Mouse (Mus musculus): Measurements from ENCODE around the gene Ctbp2. TPM values are rescaled to one million over a fixed set of nuclear protein-coding genes. Genes with fewer than 3 reads are reported as not detected.

Ctbp2 gene
- polyA plus RNA-seq, 1 experiment from 2014 or later: 72.6 TPM

DNA sequence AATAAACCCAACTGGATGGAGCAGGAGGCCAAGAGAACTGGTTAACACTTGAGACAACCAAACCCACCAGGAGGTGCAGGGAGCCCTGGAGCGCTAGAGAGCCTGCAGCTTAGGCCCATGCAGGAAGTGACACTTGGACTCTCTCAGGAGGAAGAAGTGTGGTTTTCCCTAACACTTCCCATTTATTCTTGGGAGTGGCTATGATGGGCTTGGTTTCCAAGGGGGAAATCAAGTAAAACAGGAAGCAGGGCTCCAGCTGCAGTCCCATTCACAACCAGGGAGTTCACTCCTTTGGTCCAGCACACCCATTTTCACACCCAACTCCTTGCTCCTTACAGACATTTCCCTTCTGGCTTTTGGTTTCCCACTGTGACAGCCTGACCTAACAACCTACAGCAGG, 45.2 kb downstream of the Ctbp2 start:
- no peak overlapping the region for H3K27ac ChIP-seq
- H3K4me2 ChIP-seq (replicated peaks): no peak overlapping the region
- H3K9ac ChIP-seq: no peak overlapping the region
- no peak overlapping the region for H3K4me3 ChIP-seq (replicated peaks; ENCODE audit: low read length)
- H3K9me3 ChIP-seq (ENCODE audit: control insufficient read depth, low read length): no peaks in the 10 kb centered on the region
- WGBS: 86% methylated on average over 1 of the region's 1 CpGs
- no peak for DNase-seq (ENCODE audit: low spot score)
- ATAC-seq (ENCODE audit: low FRiP score): no peak
- H3K36me3 ChIP-seq (replicated peaks; ENCODE audit: control insufficient read depth, insufficient read depth): peaks cover 13% of the 10 kb centered on the region
- peaks cover 36% of the 10 kb centered on the region for H3K4me1 ChIP-seq (replicated peaks; ENCODE audit: control insufficient read depth, insufficient read depth, low read length)
- no peaks in the 10 kb centered on the region for H3K27me3 ChIP-seq (ENCODE audit: control insufficient read depth, insufficient read depth, low read length)

DNA sequence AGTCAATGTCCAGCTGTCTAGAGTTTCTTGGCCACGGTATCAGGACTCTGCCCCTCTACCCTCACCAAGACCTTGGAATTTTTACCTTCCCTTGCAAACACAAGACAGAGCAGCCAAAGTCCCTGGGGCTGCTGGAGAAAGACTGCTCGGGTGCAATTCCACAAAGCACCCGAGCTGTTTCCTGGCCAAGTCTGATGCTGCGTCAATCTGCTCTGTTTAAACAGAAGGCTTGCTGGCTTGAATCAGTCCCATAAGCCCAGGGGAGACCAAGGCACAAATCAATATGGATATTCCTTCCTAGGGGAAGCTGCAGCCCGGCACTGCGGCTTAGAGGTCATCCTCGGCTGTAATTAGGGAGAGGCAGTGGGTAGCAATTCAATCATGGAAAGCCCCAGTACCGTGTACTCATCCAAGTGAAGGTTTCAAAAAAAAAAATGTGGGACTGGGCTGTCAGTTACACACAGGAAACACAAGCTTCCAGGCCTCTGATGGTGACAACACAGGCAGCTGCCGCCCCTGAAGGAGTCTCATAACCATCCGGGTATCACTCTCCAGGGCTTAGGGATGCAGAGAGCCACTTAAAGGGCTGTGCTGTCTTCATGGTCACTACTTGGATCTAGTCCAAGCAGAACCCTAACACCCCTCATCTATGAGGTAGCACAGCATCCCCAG, 49.6 kb downstream of the Ctbp2 start:
- peak overlapping the region; percentile 51 for H3K27ac ChIP-seq
- 21% methylated on average over 10 of the region's 10 CpGs for WGBS
- H3K36me3 ChIP-seq (replicated peaks; ENCODE audit: control insufficient read depth, insufficient read depth): peaks cover 15% of the 10 kb centered on the region; the same call in 1 of the 2 replicates
- H3K9me3 ChIP-seq (ENCODE audit: control insufficient read depth, low read length): no peaks in the 10 kb centered on the region
- H3K9ac ChIP-seq: 0 out of 2 replicates have a peak overlapping the region, but pooled peaks have one; percentile 11
- H3K27me3 ChIP-seq (ENCODE audit: control insufficient read depth, insufficient read depth, low read length): no peaks in the 10 kb centered on the region
- no peak overlapping the region for H3K4me2 ChIP-seq (replicated peaks)
- peak; percentile 31; the same call in 1 of the 2 replicates for ATAC-seq (ENCODE audit: low FRiP score)
- no peak overlapping the region for H3K4me3 ChIP-seq (replicated peaks; ENCODE audit: low read length)
- no peak for DNase-seq (ENCODE audit: low spot score)
- H3K4me1 ChIP-seq (replicated peaks; ENCODE audit: control insufficient read depth, insufficient read depth, low read length): peaks cover 56% of the 10 kb centered on the region

DNA sequence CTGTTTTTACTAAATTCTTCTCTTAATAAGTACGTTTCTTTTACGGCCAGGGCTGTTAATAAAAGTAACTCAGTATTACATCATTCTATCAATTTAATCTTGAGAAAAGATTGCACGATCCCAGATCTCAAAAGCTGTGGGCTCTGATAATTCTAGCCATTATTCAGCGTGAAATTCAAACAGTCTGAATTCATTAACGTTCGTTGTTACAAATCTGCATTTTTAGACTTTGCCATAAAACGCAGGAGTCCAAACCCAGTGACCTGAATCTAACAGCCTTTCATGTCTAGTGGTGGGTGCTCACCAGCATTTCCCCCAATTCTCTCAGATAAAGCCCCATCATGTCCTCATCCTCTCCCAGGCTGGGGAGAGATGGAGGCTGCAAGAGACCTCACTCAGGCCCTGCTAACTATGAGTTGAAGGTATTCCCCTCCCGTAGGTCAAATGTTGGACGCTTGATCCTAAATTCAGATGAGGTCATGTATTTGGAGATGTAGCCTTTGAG, 51.0 kb downstream of the Ctbp2 start:
- Histone ChIP-seq H3K36me3 (replicated peaks; ENCODE audit: control insufficient read depth, insufficient read depth) (peaks cover 12% of the 10 kb centered on the region; the same call in 1 of the 2 replicates), H3K27ac (peak overlapping the region; percentile 45; the same call in 1 of the 2 replicates), H3K4me1 (replicated peaks; ENCODE audit: control insufficient read depth, insufficient read depth, low read length) (peaks cover 69% of the 10 kb centered on the region), H3K27me3 (ENCODE audit: control insufficient read depth, insufficient read depth, low read length) (no peaks in the 10 kb centered on the region), H3K9ac (no peak overlapping the region; the same call in 1 of the 2 replicates), H3K4me3 (replicated peaks; ENCODE audit: low read length) (no peak overlapping the region), H3K9me3 (ENCODE audit: control insufficient read depth, low read length) (no peaks in the 10 kb centered on the region), H3K4me2 (replicated peaks) (no peak overlapping the region)
- no peak for DNase-seq (ENCODE audit: low spot score)
- 26% methylated on average over 9 of the region's 9 CpGs for WGBS
- ATAC-seq (ENCODE audit: low FRiP score): no peak

DNA sequence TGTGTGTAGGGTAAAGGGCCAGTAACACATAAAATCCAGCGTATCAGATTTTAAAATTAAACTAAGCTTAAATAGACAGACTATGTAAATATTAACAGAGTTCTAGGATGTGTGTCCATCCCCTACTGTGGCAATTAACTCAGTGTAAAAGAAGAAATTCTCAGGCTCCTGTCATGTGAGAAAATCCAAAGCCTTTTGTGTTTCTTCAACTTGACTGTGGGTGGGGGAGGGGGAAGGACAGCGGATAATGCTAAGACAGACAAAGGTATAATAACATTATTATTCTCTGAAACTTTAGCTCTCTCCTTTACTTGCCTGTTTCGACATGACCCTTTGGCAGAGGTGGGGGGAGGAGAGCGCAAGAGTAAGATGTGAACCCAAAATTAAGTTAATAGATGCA, 51.6 kb downstream of the Ctbp2 start:
- ATAC-seq (ENCODE audit: low FRiP score): no peak
- no peak overlapping the region for H3K4me3 ChIP-seq (replicated peaks; ENCODE audit: low read length)
- WGBS: 30% methylated on average over 4 of the region's 4 CpGs
- no peaks in the 10 kb centered on the region for H3K27me3 ChIP-seq (ENCODE audit: control insufficient read depth, insufficient read depth, low read length)
- H3K4me2 ChIP-seq (replicated peaks): no peak overlapping the region
- peak overlapping the region; percentile 49; the same call in 1 of the 2 replicates for H3K27ac ChIP-seq
- no peak for DNase-seq (ENCODE audit: low spot score)
- H3K9ac ChIP-seq: no peak overlapping the region
- H3K9me3 ChIP-seq (ENCODE audit: control insufficient read depth, low read length): no peaks in the 10 kb centered on the region
- H3K4me1 ChIP-seq (replicated peaks; ENCODE audit: control insufficient read depth, insufficient read depth, low read length): peaks cover 76% of the 10 kb centered on the region
- H3K36me3 ChIP-seq (replicated peaks; ENCODE audit: control insufficient read depth, insufficient read depth): peaks cover 12% of the 10 kb centered on the region; the same call in 1 of the 2 replicates

DNA sequence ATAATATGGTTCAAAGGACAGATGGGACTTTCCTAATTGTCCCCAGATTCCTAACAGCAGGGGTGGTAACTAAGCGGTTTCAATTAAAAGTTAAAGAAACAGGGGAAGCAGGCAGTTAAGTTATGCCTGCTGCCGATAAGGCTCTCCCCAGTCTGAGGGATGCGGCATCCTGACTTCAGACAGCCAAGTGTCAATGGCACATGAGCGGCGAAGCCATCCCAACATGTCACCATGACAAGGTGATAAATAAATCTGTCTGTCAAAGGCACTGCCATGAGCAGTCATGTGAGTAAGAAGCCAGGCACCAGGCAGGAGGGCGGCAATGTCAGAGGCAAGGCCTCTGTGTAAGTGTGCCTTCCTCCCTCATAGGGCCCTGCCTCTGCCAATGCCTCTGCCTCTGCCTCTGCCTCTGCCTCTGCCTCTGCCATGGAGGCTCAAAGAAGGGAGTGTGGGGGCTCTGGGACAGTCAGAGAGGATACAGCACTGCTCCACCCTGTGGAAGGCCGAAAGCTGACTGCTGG, 56.8 kb downstream of the Ctbp2 start:
- no peak for DNase-seq (ENCODE audit: low spot score)
- H3K27me3 ChIP-seq (ENCODE audit: control insufficient read depth, insufficient read depth, low read length): no peaks in the 10 kb centered on the region
- H3K4me1 ChIP-seq (replicated peaks; ENCODE audit: control insufficient read depth, insufficient read depth, low read length): peaks cover 65% of the 10 kb centered on the region
- H3K9ac ChIP-seq: no peak overlapping the region
- peak overlapping the region; percentile 6; the same call in 1 of the 2 replicates for H3K27ac ChIP-seq
- no peak overlapping the region for H3K4me3 ChIP-seq (replicated peaks; ENCODE audit: low read length)
- 27% methylated on average over 7 of the region's 7 CpGs for WGBS
- ATAC-seq (ENCODE audit: low FRiP score): 0 out of 2 replicates have a peak, but pooled peaks have one; percentile 16
- no peaks in the 10 kb centered on the region for H3K9me3 ChIP-seq (ENCODE audit: control insufficient read depth, low read length)
- peaks cover 12% of the 10 kb centered on the region for H3K36me3 ChIP-seq (replicated peaks; ENCODE audit: control insufficient read depth, insufficient read depth)
- H3K4me2 ChIP-seq (replicated peaks): no peak overlapping the region

DNA sequence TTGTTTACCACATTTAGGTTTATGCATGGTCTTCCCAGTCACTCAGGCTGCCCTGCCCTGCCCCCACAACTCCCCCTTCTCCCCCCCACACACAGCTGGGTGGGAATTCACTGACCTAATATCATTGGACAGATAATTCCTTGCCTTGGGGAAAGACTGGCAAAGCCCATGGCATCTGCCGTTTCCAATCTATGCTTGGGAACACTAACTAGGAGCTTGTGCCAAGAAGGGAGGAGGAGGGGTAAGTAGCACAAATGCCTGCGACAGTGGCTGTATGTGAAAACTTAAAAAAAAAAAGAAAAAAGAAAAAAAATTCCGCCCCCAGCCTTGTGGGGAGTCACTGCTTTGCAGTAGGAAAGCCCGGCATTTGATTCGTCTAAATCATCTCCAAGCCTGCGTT, 57.4 kb downstream of the Ctbp2 start:
- H3K4me2 ChIP-seq (replicated peaks): no peak overlapping the region
- 26% methylated on average over 6 of the region's 6 CpGs for WGBS
- no peaks in the 10 kb centered on the region for H3K9me3 ChIP-seq (ENCODE audit: control insufficient read depth, low read length)
- H3K4me1 ChIP-seq (replicated peaks; ENCODE audit: control insufficient read depth, insufficient read depth, low read length): peaks cover 59% of the 10 kb centered on the region
- H3K27me3 ChIP-seq (ENCODE audit: control insufficient read depth, insufficient read depth, low read length): no peaks in the 10 kb centered on the region
- ATAC-seq (ENCODE audit: low FRiP score) (0 out of 2 replicates have a peak, but pooled peaks have one; percentile 64), DNase-seq (ENCODE audit: low spot score) (peak; percentile 66)
- no peak overlapping the region for H3K4me3 ChIP-seq (replicated peaks; ENCODE audit: low read length)
- peak overlapping the region; percentile 56; the same call in 1 of the 2 replicates for H3K27ac ChIP-seq
- no peak overlapping the region for H3K9ac ChIP-seq
- peaks cover 12% of the 10 kb centered on the region for H3K36me3 ChIP-seq (replicated peaks; ENCODE audit: control insufficient read depth, insufficient read depth)

DNA sequence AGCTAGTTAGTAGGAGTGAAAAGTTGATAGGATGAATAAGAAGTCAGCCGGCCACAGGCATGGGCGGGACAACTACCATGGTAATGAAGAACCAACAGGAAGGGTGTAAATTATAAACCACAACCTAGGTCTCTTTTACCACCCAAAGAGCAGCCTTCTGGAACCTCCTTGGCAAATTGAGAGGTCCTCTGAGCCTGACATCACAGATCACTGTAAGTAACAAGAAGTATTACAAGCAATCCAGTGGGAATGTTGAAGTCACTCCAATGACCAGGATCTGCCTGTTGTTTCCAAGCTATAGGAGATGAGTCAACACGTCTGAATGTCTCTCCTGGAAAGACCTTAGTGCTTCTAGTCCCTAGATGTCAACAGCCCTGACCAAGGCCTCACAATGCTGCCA, 62.1 kb downstream of the Ctbp2 start:
- no peak overlapping the region for H3K9ac ChIP-seq
- H3K4me2 ChIP-seq (replicated peaks): no peak overlapping the region
- H3K4me1 ChIP-seq (replicated peaks; ENCODE audit: control insufficient read depth, insufficient read depth, low read length): peaks cover 29% of the 10 kb centered on the region
- H3K4me3 ChIP-seq (replicated peaks; ENCODE audit: low read length): no peak overlapping the region
- no peaks in the 10 kb centered on the region for H3K27me3 ChIP-seq (ENCODE audit: control insufficient read depth, insufficient read depth, low read length)
- peaks cover under 1% of the 10 kb centered on the region; the same call in 1 of the 2 replicates for H3K36me3 ChIP-seq (replicated peaks; ENCODE audit: control insufficient read depth, insufficient read depth)
- ATAC-seq (ENCODE audit: low FRiP score) (no peak), DNase-seq (ENCODE audit: low spot score) (no peak)
- WGBS: 91% methylated on average over 3 of the region's 3 CpGs
- H3K27ac ChIP-seq: no peak overlapping the region
- no peaks in the 10 kb centered on the region for H3K9me3 ChIP-seq (ENCODE audit: control insufficient read depth, low read length)

DNA sequence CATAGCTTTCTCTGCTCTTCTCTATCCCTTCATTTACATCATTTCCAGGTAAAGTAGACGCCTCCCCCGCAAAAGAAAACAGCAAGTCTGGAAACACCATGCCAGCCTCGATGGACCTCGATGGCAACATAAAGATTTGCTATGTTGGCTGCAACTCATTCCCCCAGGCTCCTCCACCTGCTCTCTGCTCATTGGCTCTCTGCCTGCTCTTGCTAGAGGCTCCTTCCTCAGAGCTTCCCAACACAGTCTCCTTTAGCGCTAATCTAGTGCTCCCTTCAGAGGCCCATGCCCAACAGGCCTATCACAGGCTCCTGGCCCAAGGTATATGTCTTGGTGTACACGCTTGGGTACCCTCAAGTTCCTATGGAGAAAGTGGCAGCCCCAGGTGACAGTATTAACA, 64.0 kb downstream of the Ctbp2 start:
- H3K4me2 ChIP-seq (replicated peaks): no peak overlapping the region
- no peak overlapping the region for H3K4me3 ChIP-seq (replicated peaks; ENCODE audit: low read length)
- peak overlapping the region; percentile 44; the same call in 1 of the 2 replicates for H3K27ac ChIP-seq
- no peaks in the 10 kb centered on the region for H3K9me3 ChIP-seq (ENCODE audit: control insufficient read depth, low read length)
- H3K4me1 ChIP-seq (replicated peaks; ENCODE audit: control insufficient read depth, insufficient read depth, low read length): peaks cover 16% of the 10 kb centered on the region; the same call in 1 of the 2 replicates
- H3K9ac ChIP-seq: no peak overlapping the region
- WGBS: 90% methylated on average over 6 of the region's 6 CpGs
- DNase-seq (ENCODE audit: low spot score): no peak
- no peak for ATAC-seq (ENCODE audit: low FRiP score)
- H3K36me3 ChIP-seq (replicated peaks; ENCODE audit: control insufficient read depth, insufficient read depth): 0 out of 2 replicates have a peak, but pooled peaks cover 4% of the 10 kb centered on the region
- H3K27me3 ChIP-seq (ENCODE audit: control insufficient read depth, insufficient read depth, low read length): no peaks in the 10 kb centered on the region

DNA sequence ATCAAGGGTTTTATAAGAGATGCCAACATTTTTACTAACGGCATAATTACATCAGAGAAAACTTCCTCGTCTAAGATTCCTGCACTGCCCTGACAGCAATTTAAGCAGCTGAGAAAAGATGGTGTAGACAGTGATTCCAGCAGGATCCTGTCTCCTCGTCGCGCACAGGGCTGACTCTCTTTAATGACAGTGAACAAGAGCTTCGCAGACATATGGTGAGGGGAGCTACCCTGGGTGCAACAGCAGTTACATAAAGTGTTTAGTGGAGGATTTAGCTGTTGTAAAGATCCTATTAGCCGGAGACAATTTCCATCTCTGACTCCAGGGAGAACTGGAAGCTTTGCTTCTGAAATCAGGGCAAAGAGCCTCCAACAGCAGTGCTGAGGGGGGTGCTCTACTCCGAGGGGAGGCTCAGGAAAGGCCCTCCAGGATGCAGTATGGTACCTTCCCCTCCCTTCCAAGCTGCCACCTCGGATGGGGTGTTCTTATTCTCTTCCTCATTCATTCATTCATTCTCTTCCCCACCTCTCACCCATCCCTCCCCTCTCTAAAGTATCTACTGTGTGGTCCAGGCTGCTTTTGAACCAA, 64.5 kb downstream of the Ctbp2 start:
- no peak overlapping the region for H3K4me2 ChIP-seq (replicated peaks)
- H3K9ac ChIP-seq: no peak overlapping the region
- ATAC-seq (ENCODE audit: low FRiP score): no peak
- H3K27ac ChIP-seq: peak overlapping the region; percentile 44
- H3K27me3 ChIP-seq (ENCODE audit: control insufficient read depth, insufficient read depth, low read length): no peaks in the 10 kb centered on the region
- no peak for DNase-seq (ENCODE audit: low spot score)
- H3K9me3 ChIP-seq (ENCODE audit: control insufficient read depth, low read length): no peaks in the 10 kb centered on the region
- peaks cover 16% of the 10 kb centered on the region; the same call in 1 of the 2 replicates for H3K4me1 ChIP-seq (replicated peaks; ENCODE audit: control insufficient read depth, insufficient read depth, low read length)
- 0 out of 2 replicates have a peak, but pooled peaks cover 4% of the 10 kb centered on the region for H3K36me3 ChIP-seq (replicated peaks; ENCODE audit: control insufficient read depth, insufficient read depth)
- WGBS: 60% methylated on average over 9 of the region's 9 CpGs
- no peak overlapping the region for H3K4me3 ChIP-seq (replicated peaks; ENCODE audit: low read length)
